In the genomic region with DNA sequence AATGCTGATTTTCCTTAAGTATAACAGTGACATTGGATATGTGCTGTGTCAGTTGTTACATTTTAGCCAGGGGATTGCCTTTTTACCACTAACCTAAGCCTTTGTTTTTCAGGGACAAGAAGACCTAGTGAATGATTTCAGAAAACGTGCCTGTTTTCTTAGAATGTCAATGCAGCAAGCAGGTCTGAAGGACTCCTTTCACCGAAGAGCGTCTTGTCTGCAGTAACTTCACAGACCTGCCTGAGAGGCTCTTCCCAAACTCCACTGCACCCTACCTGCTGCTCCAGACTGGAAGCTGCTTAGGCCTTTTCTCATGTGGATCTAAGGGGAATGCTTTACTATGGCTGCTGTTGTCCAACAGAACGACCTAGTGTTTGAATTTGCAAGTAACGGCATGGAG, we compare ENCODE assay signal across 13 mouse cellular contexts. TPM values are rescaled to one million over a fixed set of nuclear protein-coding genes. Genes with fewer than 3 reads are reported as not detected.
DNase-seq lines count a peak whose midpoint lies in the region; ATAC-seq and TF ChIP-seq lines count a peak whose summit lies in the region.
"Had no signal": no experiment of that assay in that cellular context is flagged by ENCODE, and none has a peak within 500 bp of the region (broad histone marks: within the 10 kb centered on the region; RNA-seq: fewer than 3 reads in every experiment).

No protein-coding gene starts in this region.

- DNase-seq in kidney, adult 9 months = peak; percentile 35
- DNase-seq in kidney, postnatal 36 days = no peak
- no peak for DNase-seq in CH12.LX (ENCODE audit: extremely low read depth)
- DNase-seq in liver, embryonic 11.5 days (ENCODE audit: low spot score) = no peak
- no peak for DNase-seq in Muller cell, postnatal 12 days (ENCODE audit: inconsistent ontology term)
- DNase-seq in cerebellum, postnatal 4 days (ENCODE audit: low spot score in 2 of 2) = no peak
- DNase-seq: adrenal gland, adult 8-10 months; cerebellum, adult 11 months had no signal

- TF ChIP-seq RAD21 in CH12.LX (IDR thresholded peaks at IDR 0.05; ENCODE audit: low read depth, low read length) = no peak

- in situ Hi-C loops in CH12.LX (cut with MboI; ENCODE audit: low pct_ligation_motif_present, low pct_unique_long_range_greater_than_20kb, low sequenced_read_pairs) = no loop called here

- H3K4me1 ChIP-seq in erythroblast, embryonic 14.5 days (ENCODE audit: control insufficient read depth) = peaks cover 79% of the 10 kb centered on the region
- H3K4me1 ChIP-seq in CH12.LX (ENCODE audit: control insufficient read depth in 1 of 2, insufficient read depth in 2 of 2) = peaks cover 8 to 69% of the 10 kb centered on the region in 2 experiments
- peaks cover 40% of the 10 kb centered on the region for H3K4me1 ChIP-seq in liver, embryonic 11.5 days (replicated peaks; ENCODE audit: control insufficient read depth, insufficient read depth, low read length)
- H3K4me1 ChIP-seq: forebrain, embryonic 13.5 days had no signal

- no peak for TF ChIP-seq CTCF in CH12.LX (conservative IDR thresholded peaks at IDR 0.05 in 1 of 2, IDR thresholded peaks at IDR 0.05 in 1 of 2; ENCODE audit: low read depth in 2 of 2, low read length in 2 of 2)

- no peaks in the 10 kb centered on the region for H3K9me3 ChIP-seq in erythroblast, embryonic 14.5 days (ENCODE audit: control insufficient read depth, low read length)
- H3K9me3 ChIP-seq in CH12.LX (replicated peaks; ENCODE audit: low read length) = no peaks in the 10 kb centered on the region
- H3K9me3 ChIP-seq in liver, embryonic 11.5 days (ENCODE audit: control insufficient read depth, low read length) = no peaks in the 10 kb centered on the region
- H3K9me3 ChIP-seq: embryonic facial prominence, embryonic 10.5 days; forebrain, embryonic 13.5 days; lung, embryonic 15.5 days had no signal

- H3K27me3 ChIP-seq in erythroblast, embryonic 14.5 days (ENCODE audit: control insufficient read depth) = no peaks in the 10 kb centered on the region
- H3K27me3 ChIP-seq in CH12.LX (replicated peaks) = no peaks in the 10 kb centered on the region
- no peaks in the 10 kb centered on the region for H3K27me3 ChIP-seq in liver, embryonic 11.5 days (replicated peaks; ENCODE audit: control insufficient read depth, insufficient read depth, low read length)
- H3K27me3 ChIP-seq: forebrain, embryonic 13.5 days; lung, embryonic 15.5 days had no signal

- ATAC-seq in erythroblast, adult 5-6 weeks (replicated peaks; ENCODE audit: low FRiP score, poor library complexity, severe bottlenecking) = no peak
- no peak for ATAC-seq in liver, embryonic 11.5 days (replicated peaks; ENCODE audit: low FRiP score)
- ATAC-seq: forebrain, embryonic 13.5 days had no signal

- H3K4me3 ChIP-seq in erythroblast, embryonic 14.5 days (replicated peaks) = peak overlapping the region; percentile 62
- H3K4me3 ChIP-seq in CH12.LX (replicated peaks in 1 of 3; ENCODE audit: low read depth in 2 of 3, low read length in 2 of 3, poor library complexity in 1 of 3) = peak overlapping the region; percentile 48 to 59 (median 58)
- peak overlapping the region; percentile 44 for H3K4me3 ChIP-seq in liver, embryonic 11.5 days (ENCODE audit: low read depth, low read length)
- H3K4me3 ChIP-seq: embryonic facial prominence, embryonic 10.5 days; forebrain, embryonic 13.5 days; lung, embryonic 15.5 days had no signal

- peak overlapping the region; percentile 73 for H3K27ac ChIP-seq in CH12.LX (ENCODE audit: insufficient read depth, low read depth)
- peak overlapping the region; percentile 92 for H3K27ac ChIP-seq in liver, embryonic 11.5 days (ENCODE audit: low read depth, low read length)
- H3K27ac ChIP-seq: embryonic facial prominence, embryonic 10.5 days; forebrain, embryonic 13.5 days had no signal

- H3K79me2 ChIP-seq in CH12.LX (replicated peaks; ENCODE audit: control insufficient read depth, extremely low read depth, insufficient read depth, poor library complexity, severe bottlenecking) = peaks cover 79% of the 10 kb centered on the region

- peak overlapping the region; percentile 86 for H3K9ac ChIP-seq in CH12.LX (ENCODE audit: insufficient read depth, low read depth)
- peak overlapping the region; percentile 70 for H3K9ac ChIP-seq in liver, embryonic 11.5 days (ENCODE audit: low read depth, low read length)
- H3K9ac ChIP-seq: forebrain, embryonic 13.5 days; lung, embryonic 15.5 days had no signal

- TF ChIP-seq EP300 in CH12.LX (IDR thresholded peaks at IDR 0.05; ENCODE audit: low read length) = no peak

- peaks cover 43% of the 10 kb centered on the region for H3K36me3 ChIP-seq in erythroblast, embryonic 14.5 days (ENCODE audit: control insufficient read depth)
- peaks cover 7 to 30% of the 10 kb centered on the region in 2 experiments for H3K36me3 ChIP-seq in CH12.LX (replicated peaks in 1 of 2; ENCODE audit: control insufficient read depth in 1 of 2, insufficient read depth in 1 of 2, low read length in 1 of 2)
- H3K36me3 ChIP-seq in liver, embryonic 11.5 days (ENCODE audit: control insufficient read depth, insufficient read depth, low read length) = no peaks in the 10 kb centered on the region
- H3K36me3 ChIP-seq: embryonic facial prominence, embryonic 10.5 days; lung, embryonic 15.5 days had no signal

- H3K4me2 ChIP-seq in CH12.LX (ENCODE audit: insufficient read depth, low read depth, poor library complexity, severe bottlenecking) = peak overlapping the region; percentile 84
- peak overlapping the region; percentile 76 for H3K4me2 ChIP-seq in liver, embryonic 11.5 days
- H3K4me2 ChIP-seq: forebrain, embryonic 13.5 days had no signal

- dilution Hi-C loops in CH12.LX (cut with MboI; ENCODE audit: extremely low pct_ligation_motif_present, extremely low pct_unique_long_range_greater_than_20kb, low sequenced_read_pairs) = no loop called here

- TF ChIP-seq POLR2A in CH12.LX (IDR thresholded peaks at IDR 0.05; ENCODE audit: low read depth, low read length) = no peak

- WGBS in liver, embryonic 11.5 days = 33% methylated on average over 5 of the region's 5 CpGs

TF ChIP-seq in CH12.LX, 34 proteins besides CTCF, POLR2A, EP300 and RAD21:
- TF ChIP-seq SIN3A (IDR thresholded peaks at IDR 0.05; ENCODE audit: low read length) = 0 out of 2 replicates have a peak, but pooled peaks have one; percentile 3
- TF ChIP-seq ETS1 (conservative IDR thresholded peaks at IDR 0.05; ENCODE audit: low read depth, low read length) = no peak
- no peak for TF ChIP-seq TBP (conservative IDR thresholded peaks at IDR 0.05; ENCODE audit: low read depth, low read length)
TF ChIP-seq in CH12.LX: peak in this region for 1.

RNA-seq across cellular contexts. Expression of a gene that starts 51.5 kb away (rescaled TPM):
- polyA plus RNA-seq in erythroblast, embryonic 14.5 days (2012) = 0.12 and 0.28 TPM in 2 replicates
- 46.9 and 56.4 TPM in 2 replicates for total RNA-seq in erythroblast, adult 5-6 weeks (2015; ENCODE audit: low replicate concordance)
- 30.9 and 44.0 TPM in 2 replicates for total RNA-seq in erythroblast, adult 5-6 weeks (2017; ENCODE audit: low replicate concordance)
- total RNA-seq in CH12.LX (2012; rRNA removed) = 91.9 and 103 TPM in 2 replicates
- total RNA-seq in CH12.LX (2014; rRNA removed) = 114 and 141 TPM in 2 replicates
- polyA plus RNA-seq in CH12.LX (2012; ENCODE audit: insufficient read length, low read depth) = 118 and 153 TPM in 2 replicates
- 95.0 and 95.5 TPM in 2 replicates for polyA plus RNA-seq in liver, embryonic 11.5 days (2014; fragmentation: Nextera tagmentation; extraction: Ambion mirVana)

RNA-seq across cellular contexts. Expression of a gene that starts 54.7 kb away (rescaled TPM):
- 0.82 and 0.86 TPM in 2 replicates for polyA plus RNA-seq in erythroblast, embryonic 14.5 days (2012)
- 12.1 and 13.0 TPM in 2 replicates for total RNA-seq in erythroblast, adult 5-6 weeks (2015; ENCODE audit: low replicate concordance)
- 30.7 and 45.6 TPM in 2 replicates for total RNA-seq in erythroblast, adult 5-6 weeks (2017; ENCODE audit: low replicate concordance)
- total RNA-seq in CH12.LX (2012; rRNA removed) (31.3 and 36.8 TPM in 2 replicates), CH12.LX (2014; rRNA removed) (36.2 and 39.9 TPM in 2 replicates)
- 68.5 and 69.4 TPM in 2 replicates for polyA plus RNA-seq in CH12.LX (2012; ENCODE audit: insufficient read length, low read depth)
- 35.8 and 38.7 TPM in 2 replicates for polyA plus RNA-seq in liver, embryonic 11.5 days (2014; fragmentation: Nextera tagmentation; extraction: Ambion mirVana)

RNA-seq across cellular contexts. Expression of a gene that starts 55.0 kb away (rescaled TPM):
- 0.65 and 0.69 TPM in 2 replicates for polyA plus RNA-seq in erythroblast, embryonic 14.5 days (2012)
- 38.8 and 45.6 TPM in 2 replicates for total RNA-seq in erythroblast, adult 5-6 weeks (2015; ENCODE audit: low replicate concordance)
- total RNA-seq in erythroblast, adult 5-6 weeks (2017; ENCODE audit: low replicate concordance) = 83.8 and 92.9 TPM in 2 replicates
- total RNA-seq in CH12.LX (2012; rRNA removed) (37.1 and 41.2 TPM in 2 replicates), CH12.LX (2014; rRNA removed) (71.7 and 85.2 TPM in 2 replicates)
- 49.6 and 54.4 TPM in 2 replicates for polyA plus RNA-seq in CH12.LX (2012; ENCODE audit: insufficient read length, low read depth)
- 22.7 and 25.3 TPM in 2 replicates for polyA plus RNA-seq in liver, embryonic 11.5 days (2014; fragmentation: Nextera tagmentation; extraction: Ambion mirVana)

Comparison
In these comparisons a context has a peak if more than half of its experiments do, and no peak if none do; other contexts are left out.
1. RNA of a gene that starts 51.5 kb away (polyA plus RNA-seq): 118 to 153 TPM in CH12.LX and 95.0 to 95.5 TPM in liver, embryonic 11.5 days; 0.12 to 0.28 TPM in erythroblast, embryonic 14.5 days; every median in the first group is over 10 times any median in the second.
2. RNA of a gene that starts 54.7 kb away (polyA plus RNA-seq): 68.5 to 69.4 TPM in CH12.LX and 35.8 to 38.7 TPM in liver, embryonic 11.5 days; 0.82 to 0.86 TPM in erythroblast, embryonic 14.5 days; every median in the first group is over 10 times any median in the second.
3. RNA of a gene that starts 55.0 kb away (polyA plus RNA-seq): 49.6 to 54.4 TPM in CH12.LX and 22.7 to 25.3 TPM in liver, embryonic 11.5 days; 0.65 to 0.69 TPM in erythroblast, embryonic 14.5 days; every median in the first group is over 10 times any median in the second.
4. Peak in every context shown above with its lines, with median percentiles within 50 percentile points of each other: H3K4me3 ChIP-seq.